Mouse (Mus musculus) T-helper 2 cell (primary cell): ENCODE data around the gene Nt5dc3.

Experiments used
- in situ Hi-C: fragments of 300-600 bp; cut with MboI, MseI; formaldehyde crosslinking; loops from one replicate; pipeline ENCODE4 v1.15.1; 2025; ENCODE audit warnings: high pct_unique_total_duplicates

The Nt5dc3 gene

DNA sequence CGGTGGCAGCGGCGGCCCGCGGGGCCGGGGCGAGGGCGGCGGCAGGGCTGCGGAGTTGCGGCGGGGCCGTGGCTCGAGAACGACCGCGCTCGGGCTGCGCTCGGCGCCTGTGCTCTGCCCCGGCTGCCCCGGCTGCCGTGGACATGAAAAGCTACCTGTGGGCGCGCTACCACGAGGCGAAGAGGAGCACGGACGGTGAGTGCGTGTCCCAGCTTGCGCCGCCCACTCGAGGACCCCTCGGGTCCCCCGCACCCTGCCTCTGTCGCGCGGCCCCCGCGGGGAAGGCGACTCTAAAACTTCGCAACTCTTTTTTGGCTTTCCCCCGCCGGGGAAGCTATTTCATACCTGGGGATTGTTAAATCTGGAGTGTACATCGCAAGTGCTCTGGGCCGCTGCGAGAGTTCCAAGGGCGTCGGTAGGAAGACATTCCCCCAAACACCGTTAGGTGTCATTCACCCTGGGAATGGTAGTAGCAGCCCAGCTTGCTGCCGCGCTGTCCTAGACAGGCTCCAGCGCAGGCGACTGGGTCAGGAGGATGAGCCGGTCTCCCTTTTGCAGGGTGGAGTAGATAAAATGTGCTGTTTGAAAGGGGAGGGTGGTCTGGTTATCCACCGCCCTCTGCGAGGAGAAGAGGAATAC is 431 bp downstream of the Nt5dc3 start:
- in situ Hi-C loops, result no loop called here

DNA sequence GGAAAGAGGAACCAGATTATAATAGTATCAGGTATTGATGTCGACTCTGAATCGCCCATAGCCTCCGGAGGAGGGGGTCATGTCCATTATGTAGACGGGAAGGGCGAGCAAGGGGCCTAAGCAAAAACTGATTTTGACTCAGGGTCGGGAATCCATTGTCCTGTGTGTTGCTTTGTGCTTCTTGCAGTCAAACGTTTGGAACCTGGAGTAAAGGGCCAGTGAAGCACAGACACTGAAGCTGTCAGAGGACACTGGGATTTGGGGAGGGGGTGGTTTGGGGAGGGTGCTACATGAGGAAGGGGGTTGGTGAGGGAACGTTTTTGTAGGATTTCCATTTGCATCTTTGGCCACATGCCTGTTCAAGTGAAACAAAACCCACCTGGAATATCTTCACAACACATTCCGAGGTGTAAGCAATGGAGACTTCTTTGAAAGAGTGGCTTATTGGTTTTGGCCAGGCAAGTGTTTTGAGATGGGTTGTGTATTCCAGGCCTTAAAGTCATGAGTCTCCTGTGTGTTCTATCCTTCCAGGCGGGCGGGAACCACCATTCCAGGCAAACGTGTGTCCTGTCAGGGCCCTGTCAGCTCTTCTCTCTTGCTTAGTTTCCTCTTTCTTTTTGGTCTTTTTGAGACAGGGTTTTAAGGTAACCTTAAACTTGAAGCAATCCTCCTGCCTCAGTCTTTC is 1.2 kb downstream of the Nt5dc3 start:
- in situ Hi-C loops, result loop anchor here (5.0 kb wide), 1 partner anchor 73 kb away; the partner anchor contains the start of genes Hsp90b1 and Ttc41

DNA sequence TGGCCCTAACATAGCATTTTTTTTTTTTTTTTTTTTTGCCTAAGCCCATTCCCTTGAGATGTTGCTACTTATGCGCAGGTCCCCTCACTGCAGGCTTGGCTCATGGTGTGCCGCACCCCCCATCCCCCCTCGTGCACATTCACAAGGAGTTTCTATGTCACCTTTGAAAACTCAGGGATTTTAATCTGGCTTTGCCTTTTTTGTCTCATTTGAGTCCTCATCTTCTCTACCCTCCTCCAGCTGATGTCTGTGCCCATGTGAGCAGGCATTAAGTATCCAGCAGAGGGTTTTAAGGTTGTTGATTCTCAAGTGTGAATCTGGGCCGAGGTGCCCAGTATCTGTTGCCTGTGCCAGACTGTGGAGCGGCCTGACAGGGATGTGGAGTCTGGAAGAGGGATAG is 2.8 kb downstream of the Nt5dc3 start:
- in situ Hi-C loops, result loop anchor here (5.0 kb wide), 1 partner anchor 74 kb away; the partner anchor contains the start of genes Hsp90b1 and Ttc41

DNA sequence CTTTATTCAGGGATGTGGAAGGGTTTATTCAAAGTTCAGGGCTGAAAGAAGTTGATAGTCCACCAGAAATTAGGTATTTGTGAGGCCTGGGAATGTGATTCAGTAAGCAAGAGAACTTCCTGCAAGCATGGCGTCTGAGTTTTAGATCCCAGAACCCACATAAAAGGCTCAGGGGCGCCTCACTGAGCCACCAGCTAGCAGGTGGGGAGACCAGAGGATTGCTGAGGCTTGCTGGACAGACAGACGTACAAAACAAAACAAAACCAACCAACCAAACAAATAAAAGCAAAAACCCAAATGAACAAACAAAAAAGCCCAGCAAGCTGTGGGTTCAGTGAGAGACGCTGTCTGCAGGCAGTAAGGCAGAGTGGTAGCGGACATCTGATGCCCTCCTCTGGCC is 3.9 kb downstream of the Nt5dc3 start:
- in situ Hi-C loops, result loop anchor here (5.0 kb wide), 1 partner anchor 75 kb away; the partner anchor contains the start of genes Hsp90b1 and Ttc41

DNA sequence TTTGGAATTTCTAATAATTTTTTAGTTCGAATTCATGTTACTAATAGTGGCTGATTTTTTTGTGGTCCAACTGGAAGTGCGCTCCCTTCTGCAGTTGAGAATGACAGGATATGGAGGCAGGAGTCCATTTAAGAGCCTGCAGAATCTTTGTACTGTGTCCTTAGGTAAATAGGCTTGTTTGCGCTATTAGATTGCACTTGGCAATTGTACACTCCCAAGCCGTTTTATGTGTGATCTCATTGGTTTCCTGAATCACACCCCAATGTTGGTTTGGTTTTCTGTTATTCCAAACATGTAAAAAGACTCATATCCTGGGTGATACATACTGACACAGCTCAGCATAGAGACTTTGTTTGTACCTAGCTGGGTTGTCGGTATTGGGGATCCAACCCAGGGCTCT is 4.8 kb downstream of the Nt5dc3 start:
- in situ Hi-C loops, result loop anchor here (5.0 kb wide), 1 partner anchor 76 kb away; the partner anchor contains the start of genes Hsp90b1 and Ttc41

DNA sequence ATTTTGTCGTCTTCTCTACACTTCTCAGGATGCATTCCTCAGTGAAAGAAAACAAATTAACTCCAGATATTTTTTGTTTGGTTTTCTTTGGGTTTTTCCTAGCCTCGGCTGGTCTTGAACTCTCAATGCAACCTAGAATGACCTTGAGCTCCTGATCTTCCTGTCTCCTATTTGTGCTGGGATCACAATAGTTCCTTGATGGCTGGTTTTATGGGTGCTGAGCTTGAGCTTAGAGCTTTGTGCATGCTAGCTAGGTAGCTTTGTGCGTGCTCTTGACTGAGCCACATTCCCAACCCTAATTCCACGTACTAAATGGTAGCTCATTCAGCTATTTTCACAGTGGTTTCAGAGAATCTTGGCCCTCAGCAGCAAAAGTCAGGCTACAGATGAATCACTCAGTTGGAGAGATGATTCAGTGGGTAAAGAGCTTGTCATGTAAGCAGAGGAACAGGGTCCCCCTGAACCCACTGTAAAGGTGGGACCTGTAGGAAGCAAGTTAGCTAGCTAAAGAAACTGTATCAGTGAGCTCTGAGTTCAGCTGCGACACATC is 5.4 kb downstream of the Nt5dc3 start:
- in situ Hi-C loops, result loop anchor here (5.0 kb wide), 1 partner anchor 77 kb away; the partner anchor contains the start of genes Hsp90b1 and Ttc41

DNA sequence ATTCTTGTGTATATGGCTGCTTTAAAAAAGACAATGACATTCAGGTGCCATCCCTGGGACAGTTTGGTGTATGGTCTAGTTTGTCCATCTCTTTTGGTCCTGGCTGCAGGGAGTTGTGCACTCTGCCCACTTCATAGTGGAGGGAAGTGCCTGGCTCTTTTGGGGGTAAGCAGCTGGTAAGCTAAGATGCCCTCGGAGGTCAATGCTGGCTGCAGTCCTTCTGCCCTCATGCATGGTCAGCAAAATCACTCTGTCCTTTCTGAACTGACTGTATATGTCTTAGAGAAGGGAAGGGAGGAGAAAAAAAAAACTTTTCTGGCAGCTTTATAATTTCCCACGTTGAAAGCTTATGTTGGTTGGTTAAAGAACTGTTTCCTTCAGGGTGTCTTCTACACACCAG is 6.6 kb downstream of the Nt5dc3 start:
- in situ Hi-C loops, result no loop called here

DNA sequence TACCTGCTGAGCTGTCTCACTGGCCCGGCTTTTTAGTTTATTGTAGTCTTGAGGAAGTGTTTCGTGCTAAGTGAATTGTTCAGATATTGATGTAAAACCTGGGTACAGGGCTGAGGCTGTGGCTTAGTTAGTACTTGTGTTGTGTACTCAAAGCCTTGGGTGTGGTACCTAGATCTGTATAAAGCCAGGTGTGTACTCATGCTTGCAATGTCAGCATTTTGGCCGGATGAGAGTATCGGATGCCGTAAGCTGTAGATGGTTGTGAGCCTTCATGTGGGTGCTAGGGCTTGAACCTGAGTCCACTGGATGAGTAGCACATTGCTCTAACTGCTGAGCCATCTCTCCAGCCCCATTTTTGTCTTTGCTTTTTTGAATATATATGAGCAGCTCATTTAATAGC is 7.3 kb downstream of the Nt5dc3 start:
- in situ Hi-C loops, result no loop called here

DNA sequence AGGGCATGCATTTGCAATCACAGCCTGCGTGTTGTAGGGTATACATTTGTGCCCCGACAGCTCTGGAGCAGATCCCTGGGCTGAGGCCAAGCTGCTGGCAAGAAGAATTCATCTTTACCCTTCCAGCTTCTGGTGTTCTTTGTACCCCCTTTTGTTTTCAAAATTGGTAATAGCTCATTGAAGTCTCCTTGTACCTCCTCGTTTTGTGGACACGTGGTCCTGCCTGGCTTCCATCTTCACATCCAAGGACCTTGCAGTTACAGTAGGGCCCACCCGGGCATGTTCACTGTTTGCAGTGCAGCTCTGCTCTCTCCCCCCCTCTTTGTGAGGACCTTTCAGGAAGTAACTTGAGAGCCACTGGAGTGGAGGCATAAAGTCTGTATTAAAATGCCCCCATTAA is 9.4 kb downstream of the Nt5dc3 start:
- in situ Hi-C loops, result no loop called here

DNA sequence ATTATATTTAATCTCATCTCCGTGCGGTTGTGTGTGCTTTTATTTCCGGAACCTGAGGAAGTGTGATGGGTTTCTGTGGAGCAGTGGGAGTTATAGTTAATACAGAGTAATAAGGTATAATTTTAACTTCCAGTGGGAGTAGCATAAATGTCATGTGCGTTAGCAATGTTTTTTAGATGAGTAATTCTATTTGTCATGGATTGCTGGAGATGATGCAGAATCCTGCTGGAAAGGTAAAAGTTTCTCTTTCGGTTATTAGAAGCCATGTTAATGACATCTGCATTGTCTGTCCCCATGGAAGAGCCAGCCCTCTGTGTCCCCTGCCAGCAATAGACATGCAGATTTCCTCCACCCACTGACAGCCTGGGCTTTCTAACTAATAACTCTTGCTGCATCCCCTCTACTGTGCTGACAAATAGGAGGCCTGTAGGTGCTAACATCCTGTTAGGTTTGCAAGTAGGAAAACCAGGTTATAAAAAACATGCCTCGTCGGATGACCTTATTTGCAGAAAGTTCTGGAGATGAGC is 10.4 kb downstream of the Nt5dc3 start:
- in situ Hi-C loops, result no loop called here

DNA sequence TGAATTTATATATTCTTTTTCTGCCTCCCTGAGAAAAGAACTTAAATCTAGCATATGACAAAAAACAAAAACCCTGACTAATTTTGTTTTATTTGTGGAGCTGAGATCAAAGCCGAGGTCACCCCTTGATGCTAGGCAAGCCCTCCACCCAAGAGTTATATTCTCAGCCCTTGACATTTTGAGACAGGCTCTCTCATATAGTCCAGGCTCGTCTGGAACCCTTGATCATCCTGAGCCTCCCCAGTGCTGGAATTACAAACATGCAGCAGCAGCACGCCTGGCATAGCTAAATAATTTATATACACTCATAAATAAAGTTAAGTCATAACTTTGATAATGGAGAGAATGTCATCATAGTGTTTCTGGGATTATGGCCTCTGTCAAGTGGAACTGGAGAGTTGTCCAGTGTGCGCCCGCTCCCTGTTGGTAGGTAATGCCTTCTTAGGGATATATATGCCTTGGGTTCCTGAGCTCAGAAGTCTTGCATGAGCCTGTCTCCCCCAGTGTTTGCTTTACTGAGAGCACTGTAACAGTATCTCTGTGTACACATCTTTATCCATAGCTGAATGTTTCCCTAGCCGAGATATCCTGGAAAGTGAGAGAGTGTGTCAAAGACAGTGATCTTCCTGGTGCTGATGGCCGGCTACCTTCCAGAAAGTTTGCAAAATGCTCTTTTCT is 12.8 kb downstream of the Nt5dc3 start:
- in situ Hi-C loops, result no loop called here

DNA sequence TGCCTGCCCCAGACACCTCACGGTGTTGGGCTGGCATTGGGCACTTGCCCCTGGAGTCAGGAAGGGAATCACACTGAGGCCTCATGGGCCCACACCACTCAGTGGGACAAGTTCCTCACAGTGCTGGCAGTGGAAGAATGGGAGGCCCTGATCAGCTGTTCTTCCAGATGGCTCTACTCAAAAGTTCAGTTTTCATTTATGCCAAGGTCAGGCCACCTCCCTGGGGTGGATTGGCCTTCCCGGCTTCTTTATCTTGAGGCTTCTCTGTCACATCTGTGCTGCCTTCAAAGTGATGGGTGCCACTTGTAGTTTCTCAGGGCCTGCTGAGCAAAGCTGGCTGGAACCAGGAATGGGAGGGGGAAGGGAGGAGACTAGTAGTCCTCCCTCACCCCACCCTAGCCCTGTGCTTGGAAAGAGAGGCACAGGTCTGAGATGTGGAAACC is 14.7 kb downstream of the Nt5dc3 start:
- in situ Hi-C loops, result no loop called here

DNA sequence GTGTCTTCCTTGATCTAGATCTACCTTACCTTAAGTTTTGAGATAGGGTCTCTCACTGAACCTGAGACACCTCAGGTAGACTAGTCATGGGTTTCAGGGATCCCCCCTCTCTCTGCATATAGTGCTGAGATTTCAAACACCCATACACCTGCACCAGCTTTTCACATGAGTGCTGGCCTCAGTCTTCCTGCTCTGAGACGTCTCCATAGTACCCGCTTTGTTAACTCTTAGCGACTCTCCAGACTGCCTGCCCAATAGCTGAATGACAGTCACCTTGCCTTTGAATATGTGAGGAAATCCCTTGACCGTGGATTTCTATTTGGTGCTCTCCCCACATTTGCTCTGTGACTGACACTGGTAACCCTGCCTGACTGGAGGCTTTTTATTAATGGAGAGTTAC is 15.4 kb downstream of the Nt5dc3 start:
- in situ Hi-C loops, result no loop called here

DNA sequence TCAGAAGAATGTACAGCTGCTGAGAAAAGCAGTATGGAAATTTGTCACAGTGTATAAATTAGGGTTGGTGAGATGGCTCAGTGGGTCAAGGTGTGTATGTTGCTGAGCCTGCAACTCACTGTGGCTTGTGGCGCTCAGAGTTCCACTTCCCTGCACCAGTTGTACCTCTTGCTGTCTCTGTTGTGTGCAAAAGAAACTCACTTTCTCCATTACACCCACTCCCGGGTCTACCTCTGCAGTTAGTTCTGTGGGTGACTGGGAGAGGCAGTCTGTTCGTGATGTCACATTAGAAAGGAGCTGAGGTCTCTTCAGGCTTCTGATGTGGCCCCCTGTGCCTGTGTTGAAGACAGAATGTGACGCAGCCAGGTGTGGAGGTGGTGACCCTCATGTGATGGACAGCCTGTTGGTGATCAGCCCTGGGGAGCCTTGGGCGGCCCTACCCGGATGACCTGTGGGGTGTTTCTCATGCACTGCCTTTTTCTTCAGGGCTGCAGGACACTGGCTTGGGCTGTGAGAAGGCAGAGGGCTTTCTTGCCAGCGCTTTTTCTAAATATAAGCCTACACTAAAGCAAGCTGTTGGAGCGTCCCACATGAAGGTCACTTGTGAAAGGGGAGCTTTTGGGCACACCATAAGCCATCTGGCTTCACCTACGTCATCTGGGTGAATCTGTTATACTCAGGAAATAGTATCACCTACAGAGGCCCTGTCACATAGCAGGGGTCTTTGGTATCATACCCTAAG is 16.2 kb downstream of the Nt5dc3 start:
- in situ Hi-C loops, result no loop called here

DNA sequence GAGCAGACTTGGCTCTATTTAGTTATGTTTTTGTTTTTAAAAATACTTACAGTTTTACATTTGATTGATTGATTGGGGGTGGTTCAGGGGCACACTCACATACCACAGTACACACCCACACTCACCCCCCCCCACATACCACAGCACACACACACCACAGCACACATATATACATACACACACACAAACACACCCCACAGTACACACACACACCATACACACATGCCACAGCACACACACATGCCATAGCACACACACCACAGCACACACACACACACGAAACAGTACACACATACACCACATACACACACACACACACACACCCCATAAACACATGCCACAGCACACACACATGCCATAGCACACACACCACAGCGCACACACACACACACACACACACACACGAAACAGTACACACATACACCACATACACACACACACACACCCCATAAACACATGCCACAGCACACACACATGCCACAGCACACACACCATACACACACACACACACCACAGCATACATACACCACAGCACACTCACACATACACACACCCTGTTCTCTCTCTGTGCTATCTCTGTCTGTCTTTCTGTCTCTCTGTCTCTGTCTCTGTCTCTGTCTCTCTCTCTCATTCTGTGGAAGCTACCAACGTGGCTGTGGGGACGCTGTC is 17.4 kb downstream of the Nt5dc3 start:
- in situ Hi-C loops, result no loop called here

DNA sequence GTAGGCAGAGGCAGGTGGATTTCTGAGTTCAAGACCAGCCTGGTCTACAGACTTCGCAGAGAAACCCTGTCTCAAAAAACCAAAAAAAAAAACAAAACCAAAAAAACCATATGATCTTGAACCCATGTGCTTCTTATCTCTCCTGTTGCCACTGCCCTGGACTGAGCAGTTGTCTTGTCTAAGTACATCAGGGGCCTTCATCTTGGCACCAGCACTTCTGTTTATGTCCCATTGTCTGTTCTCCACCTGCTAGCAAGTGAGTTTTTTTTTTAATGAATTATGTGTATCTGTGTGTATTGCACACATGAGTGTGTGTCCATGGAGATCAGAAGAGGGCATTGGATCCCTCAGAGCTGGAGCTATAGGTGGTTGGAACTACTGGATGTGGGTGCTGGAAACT is 28.6 kb downstream of the Nt5dc3 start:
- in situ Hi-C loops, result no loop called here

DNA sequence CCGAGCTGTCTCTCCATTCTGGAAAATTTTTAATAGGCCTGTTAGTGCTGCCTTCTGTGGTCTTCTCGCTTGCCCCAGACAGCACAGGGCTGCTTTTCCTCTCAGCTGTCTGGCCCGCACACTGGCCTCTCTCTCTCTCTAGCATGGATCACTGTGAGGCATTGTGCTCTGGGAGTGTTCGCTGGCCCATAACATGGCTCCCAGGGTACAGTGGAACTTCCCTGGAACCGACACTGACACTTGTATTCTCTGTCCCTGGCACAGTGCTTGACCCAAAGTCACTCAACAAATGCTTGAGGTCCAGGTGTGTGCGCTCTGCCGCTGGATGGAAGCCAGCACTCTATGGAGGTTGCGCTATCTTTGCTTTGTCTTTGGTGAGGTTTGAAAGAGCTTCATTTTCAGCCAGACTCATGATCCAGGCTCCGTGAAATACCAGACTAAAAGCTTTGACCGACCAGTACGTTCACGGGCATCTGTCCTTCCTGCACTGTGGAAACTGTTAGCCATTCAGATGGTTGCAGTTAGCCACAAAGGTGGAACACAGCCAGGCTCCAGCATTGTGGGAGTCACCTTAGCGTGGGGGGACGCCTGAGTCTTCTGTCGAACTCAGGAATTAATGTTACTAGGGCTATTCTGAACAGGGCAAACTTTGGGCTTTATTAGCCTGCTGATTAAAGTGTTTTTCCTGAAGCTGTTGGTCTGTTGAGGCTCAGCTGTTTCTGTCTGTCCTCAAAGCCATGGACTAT is 29.4 kb downstream of the Nt5dc3 start:
- in situ Hi-C loops, result no loop called here

DNA sequence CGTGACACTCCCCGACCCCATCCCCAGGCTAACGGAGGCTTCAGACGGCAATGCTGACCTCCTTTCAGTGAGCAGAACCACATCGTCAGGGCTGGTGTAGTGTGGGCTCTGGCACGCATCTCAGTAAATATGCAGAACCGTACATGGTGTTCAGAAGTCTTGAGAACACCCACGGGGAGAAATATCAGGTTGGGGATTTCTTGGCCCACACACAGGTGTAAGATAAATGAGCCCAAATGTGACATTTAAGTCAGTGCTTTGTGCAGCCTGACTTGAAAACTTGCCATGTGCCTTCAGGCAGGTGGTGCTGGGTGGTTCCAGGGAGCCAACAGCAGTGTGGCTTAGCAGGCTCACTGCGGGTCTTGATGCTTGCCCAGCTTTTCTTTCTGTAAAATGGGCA is 31.2 kb downstream of the Nt5dc3 start:
- in situ Hi-C loops, result no loop called here

DNA sequence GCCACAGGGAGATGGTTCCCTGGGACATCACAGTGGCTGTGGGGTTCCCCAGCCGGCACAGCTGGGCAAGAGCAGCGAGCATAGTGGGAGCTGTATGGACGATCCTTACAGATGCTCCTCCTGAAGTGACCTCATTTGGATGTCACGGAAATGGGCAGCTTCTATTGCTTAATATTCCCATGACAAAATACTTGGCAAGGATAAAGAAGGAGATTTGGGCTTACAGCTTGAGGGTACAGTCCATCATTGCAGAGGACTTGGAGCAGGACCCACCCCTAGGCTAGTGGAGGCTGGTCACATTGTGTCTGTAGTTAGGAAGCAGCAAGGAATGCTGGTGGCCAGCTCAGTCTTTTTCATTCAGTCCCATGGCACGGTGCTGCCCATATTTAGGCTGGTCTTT is 31.8 kb downstream of the Nt5dc3 start:
- in situ Hi-C loops, result no loop called here
